Mouse (Mus musculus) ovary, adult 10 weeks (tissue): ENCODE results near the gene Hdac10. TPM values are rescaled to one million over a fixed set of nuclear protein-coding genes. Genes with fewer than 3 reads are reported as not detected.

ENCODE experiments used
- polyA plus RNA-seq: library from polyadenylated mRNA; stranded (reverse); fragments of 350-450 nt; fragmentation: Illumina TruSeq; extraction: RNeasy Lipid Tissue Mini Kit (QIAGEN cat#74804); gene quantifications from one replicate; pipeline ENCODE4 v1.2.3, GENCODE M21; 2014

Gene Hdac10
- polyA plus RNA-seq, result not detected

GRCm38 (mm10) chr15:89128382-89129350 lies at the start of gene Hdac10:
Hdac10 (minus strand) TSS chr15:89128700.

GRCm38 (mm10) chr15:89149271-89150040 lies 21.0 kb upstream of the Hdac10 start, which contains the start of gene Mapk11:
Mapk11 (minus strand) TSS chr15:89149628.

GRCm38 (mm10) chr15:89140659-89141252 lies 12.3 kb upstream of the Hdac10 start, which contains the start of gene Mapk12:
Mapk12 (minus strand) TSS chr15:89140703.

DNA sequence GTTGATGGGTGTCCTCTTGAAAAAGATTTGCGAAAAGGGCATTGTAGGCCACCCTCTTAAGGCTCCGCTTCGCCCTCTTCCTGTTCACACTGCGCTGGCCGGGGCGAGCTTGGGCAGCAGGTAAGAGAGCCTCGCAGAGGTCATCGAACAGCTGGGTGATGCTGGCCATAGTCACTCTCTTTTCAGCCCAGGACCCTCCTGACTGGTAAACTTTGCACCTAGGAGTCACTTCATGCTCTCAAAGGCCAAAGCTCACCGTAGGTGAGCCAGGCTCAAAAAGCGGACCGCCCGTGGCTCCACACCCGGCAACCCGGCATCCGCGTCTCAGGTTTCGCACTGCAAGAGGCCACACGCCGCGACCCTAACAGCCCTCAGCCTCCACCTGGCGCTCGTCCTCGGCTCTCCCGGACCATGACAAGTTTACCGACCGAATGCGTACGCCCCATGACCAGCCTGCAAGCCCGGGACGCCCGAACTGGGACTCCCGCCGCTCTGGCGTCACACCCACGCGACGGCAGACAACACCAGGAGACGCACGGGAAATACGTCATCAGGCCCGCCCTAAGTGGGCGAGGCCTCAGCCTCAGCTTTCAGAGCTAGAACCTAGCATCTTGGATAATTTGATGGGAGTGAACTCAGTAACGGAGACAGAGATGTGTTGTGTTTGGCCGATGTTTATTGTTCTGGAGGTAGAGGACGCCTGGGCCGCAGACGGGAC lies 5.7 kb downstream of the Hdac10 start, which contains the start of gene Tubgcp6:
Gene Tubgcp6 (minus strand): TSS at position 464 of the 718 bp plus-strand sequence.

DNA sequence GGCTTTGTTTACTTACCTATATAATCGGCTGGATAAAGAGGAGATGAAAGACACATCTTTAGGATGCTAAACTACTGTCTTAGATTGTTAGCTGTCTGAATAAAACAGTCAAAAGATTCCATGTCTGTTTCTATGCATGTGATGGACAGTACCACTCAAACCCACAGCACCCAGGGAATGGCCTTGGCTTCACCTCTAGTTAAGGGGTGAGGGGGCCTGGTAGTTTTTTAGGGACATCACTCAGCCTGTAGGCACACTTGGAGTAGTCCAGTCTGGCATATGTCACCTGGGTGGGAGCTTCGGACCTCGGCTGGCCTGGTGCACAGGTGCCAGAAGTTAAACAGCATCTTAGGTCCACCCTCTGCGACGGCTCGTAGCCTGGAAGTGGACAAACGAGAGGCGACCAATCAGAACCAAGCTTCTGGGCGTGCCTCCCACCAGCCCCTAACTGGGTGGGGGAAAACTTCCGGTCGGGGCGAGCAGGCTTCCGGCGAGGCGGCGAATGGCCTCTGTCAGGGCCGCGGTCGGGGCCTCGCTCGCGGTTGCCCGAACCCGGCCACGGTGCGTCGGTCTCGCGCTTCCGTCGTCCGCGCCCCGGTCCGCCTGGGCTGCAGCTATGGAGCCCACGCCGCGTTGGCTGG lies 39.8 kb downstream of the Hdac10 start, which contains the start of gene Selenoo:
Gene Selenoo (plus strand): TSS at position 478 of the 641 bp plus-strand sequence.

DNA sequence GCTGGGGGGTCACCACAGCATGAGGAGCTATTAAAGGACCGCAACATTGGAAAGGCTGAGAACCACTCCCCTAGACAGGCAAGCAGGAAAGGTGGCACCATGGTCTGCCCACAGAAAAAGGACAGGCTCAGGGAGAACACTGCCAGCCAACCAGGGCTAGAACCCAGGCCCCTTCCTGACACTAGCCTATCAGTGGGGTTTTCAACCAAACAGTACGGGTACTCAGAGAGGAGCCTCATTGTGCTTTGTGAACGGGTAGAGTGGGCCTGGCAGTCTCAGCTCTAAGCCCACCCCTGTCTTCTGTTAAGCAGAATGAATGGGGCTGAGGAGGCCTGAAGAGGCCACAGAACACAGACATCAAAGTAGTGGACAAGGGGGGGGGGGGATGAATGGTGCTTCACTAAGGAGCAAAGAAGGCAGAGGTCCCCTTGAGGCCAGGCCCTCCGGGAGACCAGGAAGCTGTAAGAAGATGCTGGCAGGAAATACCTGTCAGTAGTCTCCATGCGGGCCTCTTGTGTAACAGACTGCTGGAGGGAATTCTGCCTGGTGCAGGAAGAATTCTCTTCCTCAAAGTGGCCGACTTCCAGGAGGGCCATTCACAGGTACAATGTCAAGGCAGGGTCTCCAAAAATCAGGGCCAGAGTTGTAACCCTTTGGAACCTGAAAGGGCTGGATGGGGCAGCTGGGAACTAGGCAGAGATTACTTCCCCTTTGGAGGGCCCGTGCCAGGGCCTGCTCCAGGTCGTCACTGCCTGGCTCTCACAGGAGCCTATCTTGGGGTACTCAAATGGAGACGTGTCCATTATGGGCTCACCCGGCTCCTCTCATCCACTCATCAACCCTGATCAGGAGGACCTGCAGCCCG lies 53.7 kb downstream of the Hdac10 start, which contains the start of gene Trabd:
Gene Trabd (plus strand): TSS at position 512 of the 865 bp plus-strand sequence.

Other genes with a start within 250 kb of the Hdac10 start
- not detected for gene Ttll8, start 174.3 kb downstream of the Hdac10 start, polyA plus RNA-seq
- gene Mlc1, start 149.7 kb downstream of the Hdac10 start, polyA plus RNA-seq, result 0.57 TPM
- 0.74 TPM for gene Mov10l1, start 145.8 kb downstream of the Hdac10 start, polyA plus RNA-seq
- not detected for gene Panx2, start 69.0 kb downstream of the Hdac10 start, polyA plus RNA-seq
- 3.3 TPM for gene Trabd, start 53.6 kb downstream of the Hdac10 start, polyA plus RNA-seq
- gene Selenoo, start 39.6 kb downstream of the Hdac10 start, polyA plus RNA-seq, result 3.2 TPM
- gene Tubgcp6, start 5.6 kb downstream of the Hdac10 start, polyA plus RNA-seq, result 1.3 TPM
- not detected for gene Mapk12, start 12.0 kb upstream of the Hdac10 start, polyA plus RNA-seq
- gene Mapk11, start 20.9 kb upstream of the Hdac10 start, polyA plus RNA-seq, result not detected
- gene Plxnb2, start 52.1 kb upstream of the Hdac10 start, polyA plus RNA-seq, result 6.7 TPM
- gene Dennd6b, start 67.8 kb upstream of the Hdac10 start, polyA plus RNA-seq, result 0.17 TPM
- gene Ppp6r2, start 82.9 kb upstream of the Hdac10 start, polyA plus RNA-seq, result 5.9 TPM
- 1.5 TPM for gene Sbf1, start 186.6 kb upstream of the Hdac10 start, polyA plus RNA-seq
- not detected for gene Adm2, start 194.0 kb upstream of the Hdac10 start, polyA plus RNA-seq
- gene Miox, start 205.7 kb upstream of the Hdac10 start, polyA plus RNA-seq, result not detected
- 0.86 TPM for gene Lmf2, start 227.0 kb upstream of the Hdac10 start, polyA plus RNA-seq
- gene Ncaph2, start 227.0 kb upstream of the Hdac10 start, polyA plus RNA-seq, result 12.9 TPM
- not detected for gene Sco2, start 245.1 kb upstream of the Hdac10 start, polyA plus RNA-seq
- gene Tymp, start 248.3 kb upstream of the Hdac10 start, polyA plus RNA-seq, result not detected